Mouse (Mus musculus) bone marrow, adult 2 months (tissue): Measurements from ENCODE around the gene BC037034.

Source experiments
- CTCF ChIP-seq: fragments of 200-500 bp; IDR thresholded peaks from 2 replicates; pipeline ENCODE4 v1.5.1; 2011; ENCODE audit warnings: low read length, control low read depth; ENCODE audit not compliant: control insufficient read depth, insufficient read depth
- POLR2A ChIP-seq: fragments of 200-500 bp; IDR thresholded peaks from 2 replicates; pipeline ENCODE4 v1.6.1; 2011; ENCODE audit warnings: low read depth, mild to moderate bottlenecking, control low read depth, low read length, borderline replicate concordance; ENCODE audit not compliant: control insufficient read depth

- TF ChIP-seq CTCF (no peak), POLR2A (no peak)
Measured at GRCm38 (mm10) chr5:138283540-138283939, 19.7 kb upstream of the BC037034 start.
